Mouse (Mus musculus): ENCODE measurements around the gene Enox1. TPM values are rescaled to one million over a fixed set of nuclear protein-coding genes. Genes with fewer than 3 reads are reported as not detected.

The Enox1 gene
- polyA plus RNA-seq, 1 experiment = 3.1 TPM

- Histone ChIP-seq H3K4me2 (ENCODE audit: low read depth) (no peak overlapping the region), H3K27me3 (ENCODE audit: control insufficient read depth, insufficient read depth, insufficient read length) (no peaks in the 10 kb centered on the region), H3ac (ENCODE audit: control insufficient read depth, insufficient read length) (no peak overlapping the region), H3K36me3 (ENCODE audit: control insufficient read depth, insufficient read depth) (no peaks in the 10 kb centered on the region), H3K4me3 (no peak overlapping the region), H3K79me2 (ENCODE audit: control insufficient read depth, insufficient read depth) (no peaks in the 10 kb centered on the region)
- no peak for TF ChIP-seq POLR2A (IDR thresholded peaks at IDR 0.05; ENCODE audit: insufficient read length, low read depth)
These were observed 523.3 kb downstream of the Enox1 start for GRCm38 (mm10) chr14:77679877-77680276.

GRCm38 (mm10) chr14:77682888-77683555 lies 526.5 kb downstream of the Enox1 start:
- Histone ChIP-seq H3K4me2 (ENCODE audit: low read depth) (no peak overlapping the region), H3K27me3 (ENCODE audit: control insufficient read depth, insufficient read depth, insufficient read length) (no peaks in the 10 kb centered on the region), H3K79me2 (ENCODE audit: control insufficient read depth, insufficient read depth) (no peaks in the 10 kb centered on the region), H3K36me3 (ENCODE audit: control insufficient read depth, insufficient read depth) (no peaks in the 10 kb centered on the region), H3K4me3 (no peak overlapping the region), H3ac (ENCODE audit: control insufficient read depth, insufficient read length) (no peak overlapping the region)
- TF ChIP-seq USF1 (IDR thresholded peaks at IDR 0.05; ENCODE audit: low read depth) (no peak), SRF (IDR thresholded peaks at IDR 0.05; ENCODE audit: control insufficient read depth, insufficient read length, low read depth) (no peak), REST (IDR thresholded peaks at IDR 0.05; ENCODE audit: insufficient read depth, insufficient read length) (no peak), POLR2AphosphoS2 (IDR thresholded peaks at IDR 0.05; ENCODE audit: insufficient read length, low read depth) (no peak), TCF12 (IDR thresholded peaks at IDR 0.05; ENCODE audit: insufficient read depth, poor library complexity, severe bottlenecking) (no peak), TCF3 (IDR thresholded peaks at IDR 0.05; ENCODE audit: insufficient read length, low read depth) (no peak), MAX (IDR thresholded peaks at IDR 0.05; ENCODE audit: low read depth) (no peak), CEBPB (IDR thresholded peaks at IDR 0.05; ENCODE audit: insufficient read depth, poor library complexity, severe bottlenecking) (no peak), MYOG (IDR thresholded peaks at IDR 0.05; ENCODE audit: control insufficient read depth in 1 of 3, insufficient read depth in 1 of 3, insufficient read length in 2 of 3, low read depth in 2 of 3) (no peak), E2F4 (IDR thresholded peaks at IDR 0.05; ENCODE audit: insufficient read depth) (no peak)

GRCm38 (mm10) chr14:77689816-77690215 lies 533.3 kb downstream of the Enox1 start:
- Histone ChIP-seq H3K27me3 (ENCODE audit: control insufficient read depth, insufficient read depth, insufficient read length) (no peaks in the 10 kb centered on the region), H3K79me2 (ENCODE audit: control insufficient read depth, insufficient read depth) (no peaks in the 10 kb centered on the region), H3K36me3 (ENCODE audit: control insufficient read depth, insufficient read depth) (no peaks in the 10 kb centered on the region), H3K4me2 (ENCODE audit: low read depth) (no peak overlapping the region), H3ac (ENCODE audit: control insufficient read depth, insufficient read length) (no peak overlapping the region), H3K4me3 (no peak overlapping the region)
- TF ChIP-seq MAX (IDR thresholded peaks at IDR 0.05; ENCODE audit: low read depth) (no peak), TCF3 (IDR thresholded peaks at IDR 0.05; ENCODE audit: insufficient read length, low read depth) (no peak), REST (IDR thresholded peaks at IDR 0.05; ENCODE audit: insufficient read depth, insufficient read length) (no peak), SRF (IDR thresholded peaks at IDR 0.05; ENCODE audit: control insufficient read depth, insufficient read length, low read depth) (no peak), USF1 (IDR thresholded peaks at IDR 0.05; ENCODE audit: low read depth) (no peak), CEBPB (IDR thresholded peaks at IDR 0.05; ENCODE audit: insufficient read depth, poor library complexity, severe bottlenecking) (no peak), POLR2AphosphoS2 (IDR thresholded peaks at IDR 0.05; ENCODE audit: insufficient read length, low read depth) (no peak), POLR2A (IDR thresholded peaks at IDR 0.05; ENCODE audit: insufficient read length, low read depth) (no peak), MYOD1 (IDR thresholded peaks at IDR 0.05; ENCODE audit: control insufficient read depth in 1 of 3, insufficient read length in 2 of 3, low read depth in 2 of 3) (no peak), MYOG (IDR thresholded peaks at IDR 0.05; ENCODE audit: control insufficient read depth in 1 of 3, insufficient read depth in 1 of 3, insufficient read length in 2 of 3, low read depth in 2 of 3) (no peak), E2F4 (IDR thresholded peaks at IDR 0.05; ENCODE audit: insufficient read depth) (no peak), TCF12 (IDR thresholded peaks at IDR 0.05; ENCODE audit: insufficient read depth, poor library complexity, severe bottlenecking) (no peak)

GRCm38 (mm10) chr14:77705006-77705405 lies 548.4 kb downstream of the Enox1 start:
- Histone ChIP-seq H3K27me3 (ENCODE audit: control insufficient read depth, insufficient read depth, insufficient read length) (no peaks in the 10 kb centered on the region), H3K4me3 (no peak overlapping the region), H3K4me2 (ENCODE audit: low read depth) (no peak overlapping the region), H3ac (ENCODE audit: control insufficient read depth, insufficient read length) (no peak overlapping the region), H3K36me3 (ENCODE audit: control insufficient read depth, insufficient read depth) (no peaks in the 10 kb centered on the region), H3K79me2 (ENCODE audit: control insufficient read depth, insufficient read depth) (no peaks in the 10 kb centered on the region)
- TF ChIP-seq USF1 (IDR thresholded peaks at IDR 0.05; ENCODE audit: low read depth) (no peak), SRF (IDR thresholded peaks at IDR 0.05; ENCODE audit: control insufficient read depth, insufficient read length, low read depth) (no peak), MYOG (IDR thresholded peaks at IDR 0.05; ENCODE audit: control insufficient read depth in 1 of 3, insufficient read depth in 1 of 3, insufficient read length in 2 of 3, low read depth in 2 of 3) (no peak), MAX (IDR thresholded peaks at IDR 0.05; ENCODE audit: low read depth) (no peak)

- Histone ChIP-seq H3K4me3 (no peak overlapping the region), H3K36me3 (ENCODE audit: control insufficient read depth, insufficient read depth) (no peaks in the 10 kb centered on the region), H3K79me2 (ENCODE audit: control insufficient read depth, insufficient read depth) (no peaks in the 10 kb centered on the region), H3K4me2 (ENCODE audit: low read depth) (no peak overlapping the region), H3ac (ENCODE audit: control insufficient read depth, insufficient read length) (no peak overlapping the region), H3K27me3 (ENCODE audit: control insufficient read depth, insufficient read depth, insufficient read length) (no peaks in the 10 kb centered on the region)
- TF ChIP-seq MAX (IDR thresholded peaks at IDR 0.05; ENCODE audit: low read depth) (no peak), POLR2A (IDR thresholded peaks at IDR 0.05; ENCODE audit: insufficient read length, low read depth) (no peak), USF1 (IDR thresholded peaks at IDR 0.05; ENCODE audit: low read depth) (no peak), POLR2AphosphoS2 (IDR thresholded peaks at IDR 0.05; ENCODE audit: insufficient read length, low read depth) (no peak), REST (IDR thresholded peaks at IDR 0.05; ENCODE audit: insufficient read depth, insufficient read length) (no peak), SRF (IDR thresholded peaks at IDR 0.05; ENCODE audit: control insufficient read depth, insufficient read length, low read depth) (no peak), CEBPB (IDR thresholded peaks at IDR 0.05; ENCODE audit: insufficient read depth, poor library complexity, severe bottlenecking) (no peak), MYOG (IDR thresholded peaks at IDR 0.05; ENCODE audit: control insufficient read depth in 1 of 3, insufficient read depth in 1 of 3, insufficient read length in 2 of 3, low read depth in 2 of 3) (no peak), TCF3 (IDR thresholded peaks at IDR 0.05; ENCODE audit: insufficient read length, low read depth) (no peak), TCF12 (IDR thresholded peaks at IDR 0.05; ENCODE audit: insufficient read depth, poor library complexity, severe bottlenecking) (no peak), MYOD1 (IDR thresholded peaks at IDR 0.05; ENCODE audit: control insufficient read depth in 1 of 3, insufficient read length in 2 of 3, low read depth in 2 of 3) (no peak), E2F4 (IDR thresholded peaks at IDR 0.05; ENCODE audit: insufficient read depth) (no peak)
These were observed 550.1 kb downstream of the Enox1 start for GRCm38 (mm10) chr14:77706511-77707246.

Measured in myocyte (in vitro differentiated cells).